Mouse (Mus musculus) c-Kit-positive CD71-positive TER-119-positive erythroid progenitor cells, embryonic 14.5 days (primary cell): Measurements from ENCODE around the gene Sema3f.

Experiments
- DNase-seq: peaks from one replicate; pipeline ENCODE4 v3.0.0-alpha.2; 2013; ENCODE audit warnings: low spot score

The Sema3f gene

DNA sequence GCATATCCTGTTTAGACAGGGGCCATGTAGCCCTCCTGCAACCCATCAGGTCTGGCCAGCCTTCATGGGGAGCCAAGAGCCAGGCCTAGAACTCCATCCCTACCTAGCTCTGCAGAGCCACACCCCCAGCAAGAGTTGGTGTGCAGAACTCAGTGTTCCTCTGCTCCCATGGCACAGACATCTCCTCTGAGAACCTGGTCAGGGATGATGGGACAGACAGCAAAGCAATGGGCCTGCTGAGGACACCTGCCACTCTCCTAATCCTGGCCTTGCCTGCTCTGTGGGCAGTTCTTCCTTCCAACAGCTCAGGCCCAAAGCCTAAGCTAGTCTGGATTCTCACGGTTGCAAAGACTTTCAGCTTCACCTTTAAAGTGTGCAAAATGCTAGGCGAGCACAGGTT, 5.4 kb upstream of the Sema3f start:
- no peak for DNase-seq

DNA sequence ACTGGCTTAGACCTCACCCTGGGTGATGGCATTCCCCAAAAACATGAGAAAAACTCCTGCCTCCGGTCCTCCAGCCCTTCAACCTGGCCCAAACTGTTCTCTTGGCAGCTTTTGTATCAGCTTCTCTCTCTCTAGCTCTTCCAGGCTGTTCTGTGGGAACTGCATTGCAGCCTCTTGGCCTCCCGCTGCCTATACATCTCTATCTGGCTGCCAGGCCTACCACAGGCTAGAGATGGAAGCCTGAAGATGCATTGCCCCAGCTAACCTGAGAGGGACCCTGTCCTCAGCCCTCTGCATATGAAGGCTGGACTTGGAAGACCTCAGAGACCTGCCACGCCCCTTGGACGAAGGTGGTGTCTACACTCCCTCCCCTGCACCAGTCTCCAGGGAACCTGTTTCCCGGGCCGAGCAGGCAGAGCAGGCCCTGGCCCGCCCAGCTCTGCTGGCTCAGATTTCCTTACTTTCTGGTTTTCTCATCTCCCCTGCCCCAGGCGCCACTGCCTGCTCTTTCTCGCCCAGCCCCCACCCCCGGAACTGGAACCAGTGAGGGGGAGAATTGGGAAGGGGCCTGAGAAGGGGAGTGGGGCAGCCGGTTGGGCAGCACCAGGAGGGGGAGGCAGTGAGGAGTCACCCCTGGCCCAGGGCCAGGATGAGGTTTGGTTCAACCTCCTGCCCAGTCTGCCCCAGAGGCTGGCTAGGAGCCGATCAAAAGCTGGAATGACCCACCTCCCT, 4.1 kb upstream of the Sema3f start:
- no peak for DNase-seq

DNA sequence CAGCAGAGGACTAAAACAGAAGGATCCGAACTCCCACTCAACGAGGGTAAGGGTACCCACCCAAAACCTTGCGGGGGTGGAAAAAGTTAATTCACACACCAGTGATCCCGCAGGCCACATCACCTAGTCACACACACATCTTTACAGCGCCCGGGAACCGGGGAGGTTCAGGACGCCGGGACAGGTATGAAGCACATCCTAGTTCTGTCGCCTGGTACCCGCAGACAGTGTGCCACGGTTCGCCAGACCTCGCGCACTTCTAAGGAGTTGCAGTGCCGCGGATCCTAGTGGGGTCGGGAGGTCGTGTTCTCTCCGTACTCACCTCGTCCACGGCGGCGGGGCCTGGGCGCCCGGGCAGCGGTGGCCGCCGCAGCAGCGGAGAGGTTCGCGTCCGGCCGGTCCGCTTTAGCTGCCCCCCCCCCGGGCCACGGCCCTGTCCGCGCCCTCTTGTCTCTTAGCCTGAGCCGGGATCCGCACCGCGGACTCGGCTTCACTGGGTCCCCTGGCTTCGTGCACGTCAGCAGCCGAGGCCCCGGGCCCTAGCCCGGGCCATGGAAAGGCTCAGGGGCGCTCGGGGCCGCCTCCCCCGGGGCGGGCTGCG, 1.1 kb downstream of the Sema3f start:
- no peak for DNase-seq

DNA sequence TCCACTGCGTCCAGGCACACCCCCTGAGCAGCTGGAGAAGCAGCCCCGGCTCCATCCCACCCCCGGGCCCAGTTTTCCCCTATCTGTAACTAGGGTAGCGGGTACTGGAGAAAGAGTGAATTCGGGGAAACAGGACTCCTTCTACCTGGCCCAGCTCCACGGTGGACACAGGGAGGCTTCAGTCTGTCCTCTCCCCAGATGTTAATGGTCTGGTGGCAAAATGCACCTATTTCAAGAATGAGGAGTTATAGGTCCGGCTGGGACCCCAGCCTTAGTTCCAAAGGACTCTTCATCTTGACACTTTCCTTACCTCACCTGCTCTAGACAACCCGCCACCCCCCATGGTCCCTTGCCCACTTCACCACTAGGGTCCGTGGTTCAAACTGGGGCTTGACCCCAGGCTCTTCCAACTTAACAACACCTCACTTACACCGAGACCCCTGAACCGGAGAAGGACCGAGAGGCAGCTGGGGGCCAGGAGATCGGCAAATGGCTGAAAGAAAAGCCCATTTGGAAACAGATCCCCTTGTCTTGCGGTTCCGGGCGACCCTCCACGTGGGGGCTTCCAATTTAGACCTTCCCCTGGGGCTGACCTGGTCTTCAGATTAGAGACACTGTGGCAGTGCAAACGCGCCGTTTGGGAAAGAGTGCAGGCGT, 1.7 kb downstream of the Sema3f start:
- no peak for DNase-seq

DNA sequence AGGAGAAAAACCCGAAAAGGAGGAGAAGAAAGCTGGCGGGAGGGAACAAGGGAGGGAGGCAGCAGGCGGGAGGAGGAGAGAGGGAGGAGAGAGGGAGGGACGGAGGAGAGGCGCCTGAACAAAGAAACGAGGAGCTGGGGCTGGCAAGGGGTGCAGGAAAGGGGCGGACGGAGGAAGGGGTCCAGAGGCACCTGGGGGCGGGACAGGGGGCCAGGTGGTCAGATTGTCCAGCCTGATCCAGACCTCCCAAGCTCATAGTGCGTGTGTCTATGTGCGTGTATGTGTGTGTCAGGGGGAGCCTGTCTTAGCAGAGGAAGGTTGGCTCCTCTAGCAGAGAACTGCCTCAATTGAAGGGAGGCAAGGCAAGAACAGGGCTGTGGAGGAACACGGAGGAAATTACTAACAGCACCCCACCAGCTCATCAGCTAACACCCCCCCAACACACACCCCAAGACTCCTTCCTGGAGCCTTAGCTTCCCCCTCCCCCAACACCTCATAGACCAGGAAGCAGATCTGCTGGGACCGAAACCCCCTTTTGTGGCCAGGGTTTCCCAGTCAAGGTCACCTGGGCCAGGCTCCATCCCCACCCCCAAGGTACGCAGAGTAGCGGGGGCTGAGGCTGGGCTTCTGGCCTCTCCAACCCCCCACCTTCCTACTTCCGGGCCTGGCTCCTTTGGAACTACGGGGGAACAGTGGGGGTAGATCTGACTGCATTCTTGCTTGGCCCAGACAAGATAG, 2.4 kb downstream of the Sema3f start:
- DNase-seq: no peak

DNA sequence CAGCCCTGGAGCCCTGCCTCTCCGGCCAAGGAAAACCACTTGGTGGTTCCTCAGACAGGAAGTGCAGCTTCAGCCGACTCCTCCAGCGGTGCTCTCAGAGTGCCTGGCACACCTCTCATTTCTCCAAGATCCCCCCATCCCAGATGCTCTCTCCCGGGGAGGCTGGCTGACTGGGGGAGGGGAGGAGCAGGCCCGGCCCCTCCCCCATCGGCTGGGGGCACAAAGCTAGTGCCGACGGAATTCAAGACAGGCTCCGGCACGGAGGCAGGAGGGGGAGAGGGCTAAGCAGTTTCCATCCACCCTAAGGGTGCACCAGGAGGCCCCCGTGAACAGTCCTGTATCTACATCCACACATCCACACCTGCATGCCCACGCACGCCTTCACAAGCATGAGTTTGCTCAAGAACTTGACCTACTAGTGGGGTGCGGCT, 3.5 kb downstream of the Sema3f start:
- DNase-seq: no peak

DNA sequence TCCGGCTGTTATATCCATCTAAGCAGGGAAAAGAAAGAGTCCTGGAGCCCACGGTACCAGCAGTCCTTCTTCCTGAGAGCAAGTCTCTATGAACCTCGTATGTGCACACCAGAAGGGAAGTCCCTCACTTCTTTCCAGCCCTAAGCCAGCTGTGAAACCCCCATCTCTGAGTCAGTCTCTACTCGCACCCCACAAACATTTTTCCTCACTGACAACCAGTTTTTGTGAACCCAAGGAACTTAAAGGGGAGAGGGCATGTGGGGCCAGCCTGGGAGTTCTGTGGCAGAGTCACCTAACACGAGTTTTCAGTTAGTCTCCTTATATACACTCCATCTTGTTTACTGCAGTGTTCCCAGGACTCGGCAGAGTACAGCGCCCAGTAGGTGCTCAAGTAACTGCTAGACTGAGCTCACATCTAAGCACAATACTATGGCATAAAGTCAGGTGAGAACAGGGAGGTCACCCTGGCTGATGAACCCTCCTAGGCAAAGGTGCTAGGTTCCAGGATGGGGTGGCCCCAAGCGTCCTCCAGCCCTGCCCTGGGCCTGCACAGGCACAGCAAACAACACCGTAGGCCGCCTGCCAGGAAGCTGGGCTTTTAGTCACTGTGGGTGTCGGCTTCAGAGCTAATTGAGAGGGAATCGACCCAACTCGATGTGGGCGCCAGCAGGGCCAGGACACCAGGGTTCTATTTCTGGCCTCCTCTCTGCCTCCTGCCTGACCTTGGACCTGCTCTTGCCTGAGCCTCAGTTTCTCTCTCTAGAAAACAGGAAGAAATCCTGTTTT, 6.7 kb downstream of the Sema3f start:
- DNase-seq: no peak

DNA sequence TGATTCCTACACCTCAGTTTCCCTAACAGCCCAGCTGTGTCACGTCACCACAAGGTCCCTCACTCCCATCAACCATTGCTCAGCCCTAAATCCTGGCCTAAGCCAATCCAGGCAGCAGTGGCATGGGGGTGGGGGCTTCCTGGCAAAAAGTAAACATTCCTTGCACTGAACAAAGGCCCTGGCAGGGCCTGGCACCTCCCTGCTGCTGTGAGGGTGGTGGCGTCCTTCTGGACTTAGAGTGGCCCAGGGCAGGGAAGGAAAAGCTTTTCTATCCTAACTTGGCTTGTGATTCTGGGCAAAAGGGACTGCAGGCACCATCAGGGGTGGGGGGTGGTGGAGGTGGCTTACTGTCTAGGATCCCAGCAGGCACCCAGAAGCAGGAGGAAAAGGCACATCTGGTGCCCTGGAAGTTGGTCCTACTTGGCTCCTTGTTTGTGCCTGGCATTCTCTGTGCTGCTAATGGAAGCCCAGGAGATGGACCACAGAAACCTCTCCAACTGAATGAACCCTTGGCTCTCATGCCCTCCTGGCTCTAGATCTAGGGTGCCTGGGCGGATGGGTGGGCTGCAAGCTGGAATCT, 7.6 kb downstream of the Sema3f start:
- no peak for DNase-seq

DNA sequence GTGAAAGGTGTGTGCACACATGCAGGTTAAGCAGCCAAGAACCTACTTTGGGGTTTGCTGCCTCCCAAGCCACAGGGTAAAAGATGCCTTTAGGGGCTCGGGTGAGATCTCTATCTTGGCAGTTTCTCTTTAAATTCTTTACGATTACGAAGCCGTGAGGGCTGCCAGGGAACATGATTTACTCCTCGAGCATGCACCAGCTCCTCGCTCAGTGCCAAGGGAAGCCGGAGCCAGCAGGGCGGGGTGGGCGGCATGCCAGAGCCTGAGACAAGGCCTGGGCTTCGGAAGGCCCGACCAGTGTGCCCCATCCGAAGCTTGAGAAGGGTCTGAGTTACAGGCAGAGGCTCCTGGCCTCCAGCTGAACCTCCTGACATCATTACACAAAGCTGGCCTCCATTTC, 8.7 kb downstream of the Sema3f start:
- DNase-seq: no peak

DNA sequence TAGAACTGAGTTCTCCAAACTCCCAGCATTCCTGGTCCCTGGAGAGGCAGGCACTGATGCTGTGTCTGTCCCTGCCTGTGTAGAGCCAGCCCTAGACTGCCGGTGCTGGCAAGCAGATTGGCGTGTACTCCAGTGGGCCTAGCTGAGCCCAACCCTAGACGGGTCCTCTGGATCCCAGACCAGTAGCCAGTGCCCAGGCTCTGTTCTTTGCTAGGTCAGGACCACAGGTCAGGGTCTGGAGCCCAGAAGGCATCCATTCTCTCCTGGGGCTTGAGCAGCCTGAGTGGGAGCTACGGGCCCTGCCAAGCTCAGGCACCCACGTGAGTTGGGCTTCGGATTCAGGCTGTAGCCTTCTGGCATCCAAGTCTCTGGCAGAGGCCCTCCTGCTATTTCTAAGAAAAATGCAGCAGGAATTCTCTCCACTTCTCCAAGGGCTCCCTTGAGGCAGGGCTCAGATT, 10.1 kb downstream of the Sema3f start:
- DNase-seq: no peak

DNA sequence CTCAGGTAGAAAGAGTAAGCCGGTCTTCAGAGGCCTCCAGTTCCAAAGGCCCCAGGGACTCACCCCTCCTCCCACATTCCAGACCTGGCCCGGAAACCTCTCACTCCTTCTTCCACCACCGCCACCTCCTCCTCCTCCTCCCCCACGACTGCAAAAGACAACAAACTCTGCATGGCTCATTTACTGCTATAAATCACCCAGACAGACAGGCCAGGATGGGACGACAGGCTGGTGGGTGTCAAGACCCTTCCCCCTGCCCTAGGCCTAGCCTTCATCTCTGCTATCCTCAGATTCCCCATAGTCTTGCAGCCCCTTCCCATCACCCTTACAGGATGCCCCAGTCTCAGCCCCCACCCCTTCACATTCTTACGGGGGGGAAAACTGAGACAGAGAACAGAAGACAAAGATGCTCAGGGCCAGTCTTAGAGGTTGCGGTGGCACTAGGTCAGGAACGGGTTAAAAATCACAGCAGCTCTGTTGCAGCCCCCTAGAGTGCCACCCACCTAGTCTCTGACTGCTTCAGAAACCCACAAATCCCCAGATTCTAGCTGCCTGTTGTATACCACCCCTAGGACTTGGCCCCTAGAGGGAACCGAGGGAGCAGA, 10.8 kb downstream of the Sema3f start:
- no peak for DNase-seq

DNA sequence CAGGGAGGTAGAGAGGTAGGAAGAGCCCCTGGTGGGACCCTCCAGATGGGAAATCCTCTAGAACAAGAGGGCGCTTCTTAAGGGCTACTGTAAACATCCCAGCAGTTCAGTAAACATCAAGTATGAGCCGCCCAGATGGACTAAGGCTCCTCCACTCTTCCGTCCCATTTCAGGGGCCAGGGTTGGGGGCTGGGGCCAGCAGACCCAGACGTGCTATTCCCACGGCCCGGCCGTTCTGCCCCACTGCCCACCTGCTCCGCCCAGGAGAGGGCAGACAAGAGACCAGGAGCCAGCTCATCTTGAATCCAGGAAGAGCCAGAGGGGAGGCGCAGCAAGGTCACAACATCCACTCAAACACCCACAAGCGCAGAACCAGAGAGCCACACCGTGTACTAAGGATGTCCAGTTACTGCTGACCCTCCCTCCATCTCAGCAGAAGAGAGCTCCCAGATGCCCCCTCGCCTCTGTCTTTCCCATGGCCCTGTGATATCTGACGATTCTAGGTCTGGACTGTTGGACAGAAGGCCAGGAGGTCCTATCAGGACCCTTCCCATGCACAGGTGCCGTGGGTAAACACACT, 11.6 kb downstream of the Sema3f start:
- no peak for DNase-seq

DNA sequence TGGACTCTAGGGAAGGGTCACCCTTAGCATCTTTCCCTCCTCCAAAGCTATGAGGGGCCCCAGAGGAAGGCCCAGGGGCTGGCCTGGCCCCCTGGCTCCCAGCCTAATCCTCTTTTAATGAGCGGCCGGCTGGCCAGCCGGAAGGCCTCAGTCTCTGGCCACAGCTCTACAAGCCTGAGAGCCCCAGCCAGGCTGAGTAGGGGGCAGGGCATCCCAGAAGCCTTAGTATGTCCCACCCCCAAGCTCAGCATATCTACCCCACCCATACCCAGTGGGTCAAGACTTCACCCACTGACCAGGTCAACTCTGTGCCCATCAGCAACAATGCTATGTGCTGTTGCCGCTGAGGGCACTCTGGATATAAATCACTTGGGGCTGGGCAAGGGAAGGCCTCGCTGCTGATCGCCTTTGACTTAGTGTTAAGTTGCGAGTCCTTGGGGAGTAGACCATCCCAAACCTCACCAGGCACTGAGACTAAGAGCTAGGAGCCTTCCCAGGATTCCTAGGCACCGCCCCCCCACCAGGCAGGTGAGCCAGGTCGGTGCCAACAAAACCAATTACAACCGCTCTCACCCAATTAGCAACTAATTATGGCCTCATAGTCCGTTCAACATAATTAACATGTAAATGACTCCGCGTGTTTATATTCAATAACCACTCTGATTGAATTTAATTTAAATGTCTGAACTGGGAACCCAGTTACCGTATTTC, 12.3 kb downstream of the Sema3f start:
- no peak for DNase-seq

DNA sequence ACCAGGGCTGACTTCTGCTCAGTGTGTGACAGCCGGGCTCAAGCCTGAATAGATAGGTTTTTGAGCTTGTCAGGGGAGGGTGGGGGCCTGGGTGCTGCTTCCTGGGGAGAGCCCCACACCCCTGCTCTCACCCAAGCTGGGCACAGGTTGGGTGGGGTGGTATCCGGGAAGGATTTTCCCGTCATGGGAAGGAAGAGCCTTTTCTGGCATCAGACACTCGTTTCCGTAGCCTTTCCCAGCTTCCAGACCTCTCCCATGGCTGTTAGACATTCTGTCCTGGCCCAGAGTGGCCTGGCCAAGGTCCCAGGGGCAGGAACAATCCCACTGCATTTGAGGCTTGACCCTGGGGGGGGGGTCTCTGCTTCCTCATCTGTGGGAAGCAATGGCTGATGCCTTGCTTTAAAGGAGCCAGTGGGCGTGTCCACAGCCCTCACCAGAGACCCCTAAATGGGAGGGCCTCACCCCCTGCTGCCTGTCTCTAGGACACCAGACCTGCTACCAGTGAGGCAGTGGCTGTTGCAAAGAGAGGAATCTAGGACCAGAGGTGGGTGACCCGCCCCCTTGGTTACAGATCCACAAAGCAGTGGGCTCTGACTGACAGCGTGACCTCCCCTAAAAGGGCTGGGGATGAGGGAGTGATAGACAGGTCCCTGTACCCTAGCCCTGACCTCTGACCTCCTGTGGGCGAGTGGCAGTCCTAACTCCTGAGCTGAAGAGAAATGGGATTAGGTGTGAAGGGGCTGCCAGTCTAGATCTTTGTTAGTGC, 13.2 kb downstream of the Sema3f start:
- DNase-seq: no peak

DNA sequence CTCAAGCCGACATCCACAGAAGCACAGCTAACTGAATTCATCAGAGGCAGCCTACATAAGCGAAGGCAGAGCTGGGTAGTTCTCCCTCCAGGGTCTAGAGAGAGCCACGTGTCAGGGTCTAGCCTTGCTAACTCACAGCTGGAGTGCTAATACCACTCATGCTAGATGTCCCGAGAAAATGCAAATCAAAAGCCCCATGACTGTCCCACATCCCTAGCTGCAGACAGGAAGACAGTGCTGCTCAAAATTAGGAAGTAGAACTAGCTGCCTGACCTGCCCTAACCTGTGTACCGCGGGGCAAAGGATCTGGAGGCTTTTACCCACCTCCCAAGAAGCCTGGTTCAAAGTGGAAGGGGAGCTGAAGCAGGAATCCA, 14.2 kb downstream of the Sema3f start:
- no peak for DNase-seq

DNA sequence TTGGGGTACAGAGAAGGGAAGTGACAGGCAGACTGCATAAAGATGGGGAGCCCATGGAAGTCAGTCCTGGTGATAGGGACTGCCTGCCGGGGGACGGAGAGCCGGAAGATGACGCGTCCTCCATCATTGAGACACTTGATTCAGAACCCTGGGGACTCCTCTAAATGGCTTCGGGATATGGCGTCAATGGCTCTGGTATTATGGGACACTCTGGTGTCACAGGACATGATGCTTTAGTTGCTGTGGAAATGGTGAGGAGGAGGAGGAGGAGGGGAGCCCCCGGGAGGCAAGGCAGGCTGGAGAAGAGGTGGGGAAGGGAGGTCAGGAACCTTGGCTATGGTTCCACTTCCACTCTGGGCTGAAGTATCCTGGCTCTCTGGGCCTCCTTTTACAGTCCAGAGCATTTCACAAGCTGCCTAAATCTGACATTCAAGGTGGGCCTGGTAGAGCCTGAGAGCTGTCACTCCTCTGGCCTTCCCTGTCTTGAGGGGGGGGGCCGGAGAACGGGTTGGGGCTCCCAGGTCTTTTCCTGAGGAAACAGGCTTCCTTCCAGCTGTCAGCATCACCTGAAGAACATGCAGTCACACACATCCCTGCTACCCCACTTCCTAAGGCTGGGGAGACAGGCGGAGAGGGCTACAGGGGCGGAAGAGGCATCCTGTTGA, 14.7 kb downstream of the Sema3f start:
- DNase-seq: no peak

DNA sequence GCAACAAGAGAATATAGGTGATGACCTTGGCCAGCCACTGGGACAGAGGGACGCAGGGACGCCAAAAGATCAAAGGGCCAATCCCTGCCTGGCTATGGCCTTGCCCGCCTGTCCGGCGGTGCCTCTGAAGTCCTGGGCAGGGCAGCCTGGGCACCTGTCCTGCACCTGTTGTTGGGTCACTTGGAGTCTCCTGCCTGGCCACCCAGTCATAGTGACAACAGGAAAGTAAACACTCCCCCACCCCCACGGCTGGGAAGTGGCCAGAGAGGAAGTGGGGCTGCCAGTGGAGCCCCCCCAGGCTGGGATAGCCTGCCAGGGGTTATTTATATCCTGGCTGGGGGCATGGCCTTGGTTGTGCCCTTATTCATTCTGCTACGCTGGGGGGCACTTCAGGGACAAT, 15.6 kb downstream of the Sema3f start:
- no peak for DNase-seq

DNA sequence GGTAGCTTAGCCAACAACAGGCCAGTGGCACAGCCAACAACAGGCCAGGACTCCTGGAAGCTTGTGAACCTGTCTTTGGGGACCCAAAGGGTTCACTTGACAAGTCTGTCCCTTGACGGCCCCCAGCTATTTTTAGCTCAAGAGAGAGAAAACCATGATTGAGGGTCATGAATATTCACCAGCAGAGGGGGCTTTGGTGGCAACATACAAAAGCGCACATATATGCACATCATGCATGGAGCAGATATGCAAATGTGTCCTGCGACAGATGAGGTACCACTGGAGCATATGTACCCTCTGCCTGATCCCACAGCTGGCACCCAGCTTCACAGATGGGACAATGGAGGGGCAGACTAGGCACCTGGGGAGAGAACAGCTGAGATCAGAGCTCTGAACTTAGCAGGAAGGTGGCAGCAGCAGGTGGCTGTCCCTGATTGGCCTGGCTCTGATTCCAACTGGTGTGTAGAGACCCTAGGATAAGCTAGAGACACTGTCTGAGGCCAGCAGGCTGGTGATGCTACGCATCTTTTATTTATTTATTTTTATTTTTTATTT, 16.8 kb downstream of the Sema3f start:
- DNase-seq: no peak
